Mouse (Mus musculus) midbrain, embryonic 14.5 days (tissue): ENCODE measurements around the gene Fam117b. TPM values are rescaled to one million over a fixed set of nuclear protein-coding genes. Genes with fewer than 3 reads are reported as not detected.

ENCODE experiments used
- ATAC-seq: fragments of 200-750 bp; cut with Nextera tagmentation; 2 replicates; pipeline ENCODE4 v1.8.0; 2017; ENCODE audit warnings: moderate number of reproducible peaks, moderate library complexity; ENCODE audit not compliant: low FRiP score, low TSS enrichment
- DNase-seq: peaks from one replicate; pipeline ENCODE4 v3.0.0-alpha.2; 2015
- H3K27ac ChIP-seq: fragments of 300-500 bp; sonication (generic); replicated peaks from 2 replicates; pipeline ENCODE4 v1.5.1; 2014; ENCODE audit warnings: mild to moderate bottlenecking, low read depth, low read length, moderate library complexity
- H3K27me3 ChIP-seq: fragments of 300-500 bp; sonication (generic); 2 replicates; pipeline ENCODE4 v1.6.1; 2014; ENCODE audit warnings: low read length, control low read depth, mixed read lengths; ENCODE audit not compliant: control insufficient read depth, insufficient read depth
- H3K36me3 ChIP-seq: fragments of 300-500 bp; sonication (generic); 2 replicates; pipeline ENCODE4 v1.6.1; 2014; ENCODE audit warnings: low read length, control low read depth; ENCODE audit not compliant: control insufficient read depth, insufficient read depth
- H3K4me1 ChIP-seq: fragments of 300-500 bp; sonication (generic); 2 replicates; pipeline ENCODE4 v1.6.1; 2014; ENCODE audit warnings: mild to moderate bottlenecking, antibody characterized with exemption, low read length, control low read depth; ENCODE audit not compliant: control insufficient read depth, insufficient read depth
- H3K4me2 ChIP-seq: fragments of 300-500 bp; sonication (generic); 2 replicates; pipeline ENCODE4 v1.6.1; 2014; ENCODE audit warnings: mild to moderate bottlenecking, low read length, moderate library complexity
- H3K4me3 ChIP-seq: fragments of 300-500 bp; sonication (generic); replicated peaks from 2 replicates; pipeline ENCODE4 v1.5.1; 2014; ENCODE audit warnings: low read depth, low read length
- H3K9ac ChIP-seq: fragments of 300-500 bp; sonication (generic); replicated peaks from 2 replicates; pipeline ENCODE4 v1.6.1; 2014; ENCODE audit warnings: mild to moderate bottlenecking, low read length, moderate library complexity
- H3K9me3 ChIP-seq: fragments of 300-500 bp; sonication (generic); 2 replicates; pipeline ENCODE4 v1.6.1; 2016; ENCODE audit warnings: low read length, control low read depth, mixed read lengths; ENCODE audit not compliant: control insufficient read depth
- WGBS: fragments of 180-500 bp; shearing (Covaris S2); extraction: QIAGEN DNeasy Blood & Tissue Kit; methylation state at CpG from one replicate; pipeline ENCODE4 v1.1.7; 2014; 5-methylcytosine and 5-hydroxymethylcytosine counted together
- polyA plus RNA-seq: library from polyadenylated mRNA; unstranded; fragments of >200 nt; fragmentation: Nextera tagmentation; extraction: Ambion mirVana; gene quantifications from 2 replicates; pipeline ENCODE4 v1.2.1, GENCODE M21; 2014

Fam117b gene
- polyA plus RNA-seq, 1 experiment from 2014 or later, result 65.6 TPM

- Histone ChIP-seq H3K4me2 (no peak overlapping the region), H3K27me3 (no peaks in the 10 kb centered on the region), H3K36me3 (no peaks in the 10 kb centered on the region), H3K27ac (no peak overlapping the region), H3K9ac (no peak overlapping the region), H3K9me3 (no peaks in the 10 kb centered on the region), H3K4me3 (no peak overlapping the region), H3K4me1 (no peaks in the 10 kb centered on the region)
- 87% methylated on average over 6 of the region's 6 CpGs for WGBS
- no peak for ATAC-seq
- DNase-seq, result no peak
These were observed 29.4 kb downstream of the Fam117b start for GRCm38 (mm10) chr1:59942057-59942790.

GRCm38 (mm10) chr1:59943825-59944224 is 31.0 kb downstream of the Fam117b start:
- DNase-seq, result no peak
- no peak overlapping the region for H3K4me3 ChIP-seq
- 72% methylated on average over 5 of the region's 5 CpGs for WGBS

GRCm38 (mm10) chr1:59945969-59946368 is 33.2 kb downstream of the Fam117b start:
- no peak overlapping the region for H3K9ac ChIP-seq
- H3K4me1 ChIP-seq, result no peaks in the 10 kb centered on the region
- DNase-seq (no peak), ATAC-seq (no peak)
- H3K36me3 ChIP-seq, result 0 out of 2 replicates have a peak, but pooled peaks cover 3% of the 10 kb centered on the region
- H3K27me3 ChIP-seq, result no peaks in the 10 kb centered on the region
- 91% methylated on average over 1 of the region's 1 CpGs for WGBS
- H3K9me3 ChIP-seq, result no peaks in the 10 kb centered on the region
- H3K27ac ChIP-seq, result no peak overlapping the region
- H3K4me2 ChIP-seq, result no peak overlapping the region
- no peak overlapping the region for H3K4me3 ChIP-seq

More at GRCm38 (mm10) chr1:59943825-59944224, 31.0 kb downstream of the Fam117b start:
- Histone ChIP-seq H3K27me3 (no peaks in the 10 kb centered on the region), H3K4me2 (no peak overlapping the region), H3K4me1 (no peaks in the 10 kb centered on the region), H3K27ac (no peak overlapping the region), H3K36me3 (no peaks in the 10 kb centered on the region), H3K9me3 (no peaks in the 10 kb centered on the region), H3K9ac (no peak overlapping the region)
- ATAC-seq, result no peak

- Histone ChIP-seq H3K4me2 (no peak overlapping the region), H3K9ac (no peak overlapping the region), H3K4me3 (no peak overlapping the region), H3K27ac (no peak overlapping the region), H3K4me1 (no peaks in the 10 kb centered on the region), H3K27me3 (no peaks in the 10 kb centered on the region), H3K9me3 (no peaks in the 10 kb centered on the region), H3K36me3 (0 out of 2 replicates have a peak, but pooled peaks cover 3% of the 10 kb centered on the region)
- DNase-seq (no peak), ATAC-seq (no peak)
- 100% methylated on average over 4 of the region's 4 CpGs for WGBS
These were observed 34.7 kb downstream of the Fam117b start for GRCm38 (mm10) chr1:59947509-59947908.

- Histone ChIP-seq H3K36me3 (peaks cover 37% of the 10 kb centered on the region), H3K9ac (no peak overlapping the region), H3K27me3 (no peaks in the 10 kb centered on the region), H3K4me1 (no peaks in the 10 kb centered on the region), H3K4me3 (no peak overlapping the region), H3K4me2 (no peak overlapping the region), H3K27ac (no peak overlapping the region), H3K9me3 (no peaks in the 10 kb centered on the region)
- no peak for DNase-seq
- no peak for ATAC-seq
- 73% methylated on average over 3 of the region's 3 CpGs for WGBS
These were observed 44.4 kb downstream of the Fam117b start for GRCm38 (mm10) chr1:59957206-59957605.

GRCm38 (mm10) chr1:59959941-59960340 is 47.1 kb downstream of the Fam117b start:
- 97% methylated on average over 1 of the region's 1 CpGs for WGBS
- Histone ChIP-seq H3K9me3 (no peaks in the 10 kb centered on the region), H3K36me3 (peaks cover 49% of the 10 kb centered on the region), H3K27me3 (no peaks in the 10 kb centered on the region), H3K4me2 (no peak overlapping the region), H3K27ac (no peak overlapping the region), H3K9ac (no peak overlapping the region), H3K4me1 (no peaks in the 10 kb centered on the region), H3K4me3 (no peak overlapping the region)
- ATAC-seq (no peak), DNase-seq (no peak)

GRCm38 (mm10) chr1:59966171-59966785 is 53.5 kb downstream of the Fam117b start:
- DNase-seq, result no peak
- H3K4me3 ChIP-seq, result no peak overlapping the region
- peaks cover 53% of the 10 kb centered on the region for H3K36me3 ChIP-seq
- WGBS, result 89% methylated on average over 6 of the region's 6 CpGs
- no peak overlapping the region for H3K27ac ChIP-seq
- no peak overlapping the region for H3K9ac ChIP-seq
- H3K4me2 ChIP-seq, result no peak overlapping the region
- no peaks in the 10 kb centered on the region for H3K4me1 ChIP-seq
- H3K9me3 ChIP-seq, result no peaks in the 10 kb centered on the region
- H3K27me3 ChIP-seq, result no peaks in the 10 kb centered on the region
- ATAC-seq, result no peak

GRCm38 (mm10) chr1:59967291-59967690 is 54.5 kb downstream of the Fam117b start:
- Histone ChIP-seq H3K27me3 (no peaks in the 10 kb centered on the region), H3K36me3 (peaks cover 54% of the 10 kb centered on the region), H3K4me1 (no peaks in the 10 kb centered on the region), H3K9me3 (no peaks in the 10 kb centered on the region), H3K4me2 (no peak overlapping the region), H3K9ac (no peak overlapping the region), H3K27ac (no peak overlapping the region), H3K4me3 (no peak overlapping the region)
- 91% methylated on average over 4 of the region's 4 CpGs for WGBS
- no peak for ATAC-seq
- peak; percentile 39 for DNase-seq

- Histone ChIP-seq H3K9me3 (no peaks in the 10 kb centered on the region), H3K9ac (no peak overlapping the region), H3K4me3 (no peak overlapping the region), H3K27ac (no peak overlapping the region), H3K36me3 (peaks cover 32% of the 10 kb centered on the region), H3K4me1 (no peaks in the 10 kb centered on the region), H3K4me2 (no peak overlapping the region), H3K27me3 (no peaks in the 10 kb centered on the region)
- DNase-seq (no peak), ATAC-seq (no peak)
These were observed 73.8 kb downstream of the Fam117b start for GRCm38 (mm10) chr1:59986626-59987025.
